Mouse (Mus musculus) embryonic fibroblast, embryonic 13.5 days (primary cell): ENCODE data around the gene Lbx2. TPM values are rescaled to one million over a fixed set of nuclear protein-coding genes. Genes with fewer than 3 reads are reported as not detected.

ENCODE experiments used
- H3K27ac ChIP-seq: 2 replicates; pipeline ENCODE4 v1.5.1; 2012; ENCODE audit warnings: low read length, control low read depth, inconsistent platforms; ENCODE audit not compliant: insufficient read depth
- H3K4me1 ChIP-seq: 2 replicates; pipeline ENCODE4 v1.6.1; 2011; ENCODE audit warnings: low read length; ENCODE audit not compliant: control insufficient read depth, insufficient read depth
- H3K4me3 ChIP-seq: 2 replicates; pipeline ENCODE4 v1.5.1; 2011; ENCODE audit warnings: mild to moderate bottlenecking, control low read depth, low read length; ENCODE audit not compliant: insufficient read depth
- CTCF ChIP-seq: IDR thresholded peaks from 2 replicates; pipeline ENCODE4 v1.5.1; 2011; ENCODE audit warnings: mild to moderate bottlenecking, control low read depth, low read length, moderate library complexity, borderline replicate concordance; ENCODE audit not compliant: insufficient read depth
- POLR2A ChIP-seq: IDR thresholded peaks from 2 replicates; pipeline ENCODE4 v1.6.1; 2011; ENCODE audit warnings: low read depth, mild to moderate bottlenecking, control low read depth, low read length, moderate library complexity
- polyA plus RNA-seq: library from polyadenylated mRNA; stranded (reverse); fragments of >200 nt; gene quantifications from 2 replicates; pipeline ENCODE4 v1.2.4, GENCODE M21; 2011; ENCODE audit warnings: low read depth; ENCODE audit not compliant: missing spikeins, insufficient read length

The Lbx2 gene
- polyA plus RNA-seq, 1 experiment: not detected

DNA sequence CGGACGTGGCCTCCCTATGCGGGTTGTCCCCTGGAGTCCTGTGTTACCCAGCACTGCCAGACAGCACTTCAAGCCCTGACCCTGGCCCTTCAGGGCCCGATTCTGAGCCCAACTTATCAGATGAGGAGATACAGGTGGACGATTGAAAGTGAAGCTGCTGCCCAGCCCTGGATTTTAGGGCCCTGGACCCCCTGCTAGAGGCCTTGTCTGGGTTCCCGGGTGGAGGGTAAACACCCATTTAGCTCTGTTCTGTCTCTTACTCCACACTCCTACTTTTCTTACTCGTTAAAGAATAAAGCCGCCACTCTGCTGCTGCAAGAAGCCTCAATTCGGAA lies 1.7 kb downstream of the Lbx2 start:
- H3K4me1 ChIP-seq: no peaks in the 10 kb centered on the region
- no peak overlapping the region for H3K4me3 ChIP-seq
- TF ChIP-seq CTCF (no peak), POLR2A (no peak)
- no peak overlapping the region for H3K27ac ChIP-seq

DNA sequence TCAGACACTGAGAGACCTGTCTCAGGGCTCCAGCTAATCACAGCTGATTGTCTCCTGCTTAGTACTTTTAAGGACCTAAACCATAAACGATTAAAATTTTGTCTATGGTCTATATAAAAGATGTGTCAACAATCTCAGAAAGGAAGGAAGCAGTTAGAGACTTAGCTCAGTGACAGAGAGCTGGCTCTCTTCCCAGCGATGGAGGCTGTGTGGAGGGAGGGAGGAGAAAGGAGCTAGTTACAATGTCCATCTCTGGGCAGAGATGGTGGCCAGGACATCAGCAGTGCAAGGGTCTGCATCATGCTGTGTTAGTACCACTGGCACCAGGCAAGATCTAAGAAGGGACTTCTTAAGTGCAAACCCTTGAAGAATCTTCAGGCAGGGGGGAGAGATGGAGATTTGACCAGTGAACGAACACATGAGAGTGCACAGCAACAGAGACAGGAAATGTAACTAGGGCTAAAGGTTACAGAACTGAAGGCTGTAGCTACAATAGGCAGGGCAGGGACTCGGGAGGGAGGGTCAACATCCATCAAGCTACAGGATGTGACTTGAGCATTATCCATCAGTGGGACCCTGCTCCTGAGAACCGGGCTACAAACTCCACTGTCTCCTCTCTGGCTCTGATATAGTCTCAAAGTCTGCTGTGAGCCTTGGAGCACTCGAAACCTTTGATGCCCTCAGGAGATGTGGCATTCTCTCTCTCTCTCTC lies 6.4 kb downstream of the Lbx2 start:
- Histone ChIP-seq H3K4me3 (no peak overlapping the region), H3K4me1 (no peaks in the 10 kb centered on the region), H3K27ac (no peak overlapping the region)
- TF ChIP-seq POLR2A (no peak), CTCF (no peak)

- TF ChIP-seq CTCF: no peak
- no peak for TF ChIP-seq POLR2A
- Histone ChIP-seq H3K27ac (no peak overlapping the region), H3K4me1 (no peaks in the 10 kb centered on the region), H3K4me3 (no peak overlapping the region)
These were observed 9.8 kb downstream of the Lbx2 start for GRCm38 (mm10) chr6:83095968-83096367.

GRCm38 (mm10) chr6:83098411-83098810 lies 12.2 kb downstream of the Lbx2 start:
- H3K4me1 ChIP-seq: no peaks in the 10 kb centered on the region
- H3K27ac ChIP-seq: no peak overlapping the region
- TF ChIP-seq CTCF: no peak
- no peak for TF ChIP-seq POLR2A
- no peak overlapping the region for H3K4me3 ChIP-seq

- Histone ChIP-seq H3K4me1 (no peaks in the 10 kb centered on the region), H3K27ac (no peak within 1 kb of the TSS), H3K4me3 (peak within 1 kb of the TSS; percentile 56)
- TF ChIP-seq CTCF (peak; percentile 47; the same call in 1 of the 2 replicates), POLR2A (peak; percentile 77)
These were observed 15.1 kb downstream of the Lbx2 start, which contains the start of the genes Ccdc142 and Gm42688 for GRCm38 (mm10) chr6:83101316-83101687. Ccdc142 (plus strand) TSS chr6:83101601. Gm42688 (plus strand) TSS chr6:83101617.

DNA sequence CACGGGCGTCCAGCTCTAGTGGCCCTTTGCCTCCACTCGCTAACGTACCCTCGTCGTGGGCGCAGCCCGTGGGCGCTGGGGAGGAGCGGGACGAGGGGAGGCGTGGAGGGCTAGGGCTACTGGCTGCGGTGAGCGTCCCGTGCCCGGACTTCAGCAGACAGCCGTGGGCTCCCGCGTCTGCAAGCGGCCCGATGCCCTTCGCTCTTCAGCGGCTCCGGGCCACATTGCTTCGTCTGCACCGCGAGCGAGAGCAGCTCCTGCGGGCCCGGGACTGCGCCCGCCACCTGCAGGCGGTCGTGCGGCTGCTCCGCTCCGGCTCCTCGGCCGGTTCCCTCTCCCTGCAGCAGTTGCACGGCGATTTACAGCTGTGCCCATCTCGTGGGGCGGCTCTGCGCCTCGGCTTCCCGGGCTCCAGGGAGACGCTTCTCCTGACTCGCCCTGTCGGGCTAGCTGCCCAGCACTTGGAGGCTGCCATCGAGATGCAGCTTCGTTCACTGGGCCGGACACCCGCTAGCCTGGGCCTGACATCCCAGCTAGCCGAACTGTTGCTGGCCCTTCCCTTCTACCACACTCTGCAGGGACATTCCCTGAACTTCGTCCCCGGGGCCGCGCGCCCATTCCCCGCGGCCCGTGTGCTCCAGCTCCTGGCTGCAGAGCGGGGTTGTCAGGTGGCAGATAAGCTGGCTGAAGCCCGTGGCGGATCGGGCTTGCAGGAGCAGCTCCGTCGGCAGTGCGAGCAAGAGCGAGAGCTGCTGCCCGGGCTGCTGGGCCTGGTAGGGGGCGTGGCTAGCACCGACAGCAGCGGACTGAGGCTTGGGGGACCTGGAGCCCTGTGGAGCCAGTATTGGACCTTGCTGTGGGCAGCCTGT lies 15.8 kb downstream of the Lbx2 start:
- Histone ChIP-seq H3K27ac (no peak overlapping the region), H3K4me3 (peak overlapping the region; percentile 56), H3K4me1 (no peaks in the 10 kb centered on the region)
- TF ChIP-seq POLR2A: peak; percentile 44
- 0 out of 2 replicates have a peak, but pooled peaks have one; percentile 7 for TF ChIP-seq CTCF

DNA sequence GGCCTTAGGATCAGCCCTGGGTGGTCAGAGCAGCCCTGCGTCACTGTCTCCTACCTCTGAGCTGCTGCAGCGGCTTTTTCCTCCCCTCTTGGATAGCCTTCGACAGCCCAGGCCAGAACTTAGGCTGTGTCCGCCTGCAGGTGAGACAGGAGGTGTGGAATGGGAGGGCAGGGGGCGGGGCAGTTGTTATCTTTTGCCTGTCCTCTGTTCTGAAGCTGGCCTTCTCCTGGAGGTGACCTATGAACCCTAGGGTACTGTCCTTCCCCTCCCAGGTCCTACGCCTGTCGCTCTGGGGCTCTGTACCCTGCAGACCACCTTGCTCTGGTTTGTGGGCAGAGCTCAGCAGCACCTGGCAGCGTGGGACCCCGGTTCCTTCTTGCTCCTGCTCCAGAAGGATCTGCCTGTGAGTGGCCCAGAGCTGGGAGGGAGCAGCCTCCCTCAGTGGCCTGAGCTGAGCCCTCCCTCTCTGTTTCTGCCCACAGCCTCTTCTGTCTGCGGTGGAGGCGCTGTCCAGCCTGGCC lies 17.0 kb downstream of the Lbx2 start:
- TF ChIP-seq POLR2A: no peak
- TF ChIP-seq CTCF: no peak
- H3K4me1 ChIP-seq: no peaks in the 10 kb centered on the region
- H3K27ac ChIP-seq: no peak overlapping the region
- H3K4me3 ChIP-seq: no peak overlapping the region

DNA sequence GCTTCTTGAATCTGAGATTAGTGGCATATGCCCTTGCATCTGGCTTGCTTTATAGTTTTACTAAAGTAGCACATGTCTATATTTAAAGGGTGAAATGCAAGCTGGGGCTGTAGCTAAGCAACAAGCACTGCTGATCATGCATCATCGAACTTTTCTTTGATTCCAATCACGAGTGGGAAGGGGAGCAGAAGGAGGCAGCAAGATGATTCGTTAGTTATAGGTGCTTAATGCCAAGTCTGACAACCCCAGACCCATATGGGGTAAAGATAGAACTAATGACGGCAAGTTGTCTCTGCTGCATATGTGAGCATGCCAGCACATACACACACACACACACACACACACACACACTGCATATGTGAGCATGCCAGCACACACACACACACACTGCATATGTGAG lies 18.0 kb downstream of the Lbx2 start:
- Histone ChIP-seq H3K4me3 (no peak overlapping the region), H3K4me1 (no peaks in the 10 kb centered on the region), H3K27ac (no peak overlapping the region)
- TF ChIP-seq CTCF (no peak), POLR2A (0 out of 2 replicates have a peak, but pooled peaks have one; percentile 5)

DNA sequence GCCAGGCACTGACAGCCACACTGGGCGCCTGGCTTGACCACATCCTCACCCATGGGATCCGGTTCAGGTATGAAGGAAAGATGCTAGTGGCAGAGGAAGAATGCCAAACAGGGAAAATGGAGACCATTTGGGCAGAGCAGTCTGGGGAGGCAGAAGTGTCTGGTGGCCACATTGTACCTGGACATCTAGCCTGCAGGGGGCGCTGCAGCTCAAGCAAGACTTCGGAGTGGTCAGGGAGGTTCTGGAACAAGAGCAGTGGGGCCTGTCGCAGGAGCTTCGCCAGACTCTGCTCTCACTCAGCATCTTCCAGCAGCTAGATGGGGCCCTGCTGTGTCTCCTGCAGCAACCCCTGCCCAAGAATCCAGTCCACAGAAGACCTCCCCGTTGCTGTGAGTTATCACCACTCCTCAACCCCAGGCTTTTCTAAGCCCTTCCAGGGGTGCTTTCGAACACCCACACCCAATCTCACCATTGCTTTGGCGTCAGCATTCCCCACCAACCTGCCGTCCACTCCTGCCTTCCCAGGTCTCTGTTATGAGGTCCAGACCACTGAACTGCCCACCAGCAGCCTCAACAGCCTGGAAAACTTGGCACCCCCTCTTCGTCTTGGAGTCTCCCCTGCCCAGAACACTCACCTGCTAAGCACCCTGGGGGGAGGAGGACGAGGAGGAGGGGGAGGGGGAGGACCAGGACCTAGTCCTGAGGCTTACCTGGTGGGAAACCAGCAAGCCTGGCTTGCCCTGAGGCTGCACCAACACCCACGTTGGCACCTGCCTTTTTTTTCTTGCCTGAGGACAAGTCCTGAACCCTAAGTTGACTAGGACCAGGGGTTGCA lies 21.6 kb downstream of the Lbx2 start:
- H3K4me1 ChIP-seq: no peaks in the 10 kb centered on the region
- peak overlapping the region; percentile 62; the same call in 1 of the 2 replicates for H3K4me3 ChIP-seq
- TF ChIP-seq POLR2A (no peak), CTCF (peak; percentile 87)
- H3K27ac ChIP-seq: no peak overlapping the region
